Mouse (Mus musculus) lung, embryonic 16.5 days (tissue): Measurements from ENCODE around the gene Kctd6. TPM values are rescaled to one million over a fixed set of nuclear protein-coding genes. Genes with fewer than 3 reads are reported as not detected.

Experiments used
- ATAC-seq: fragments of 200-750 bp; cut with Nextera tagmentation; 2 replicates; pipeline ENCODE4 v1.8.0; 2017; ENCODE audit warnings: low read depth, mild to moderate bottlenecking, moderate library complexity
- H3K27ac ChIP-seq: fragments of 300-500 bp; sonication (generic); 2 replicates; pipeline ENCODE4 v1.5.1; 2014; ENCODE audit warnings: mild to moderate bottlenecking, control low read depth, low read length
- H3K27me3 ChIP-seq: fragments of 300-500 bp; sonication (generic); 2 replicates; pipeline ENCODE4 v1.6.1; 2014; ENCODE audit warnings: low read depth, low read length, mixed read lengths; ENCODE audit not compliant: control insufficient read depth, insufficient read depth
- H3K36me3 ChIP-seq: fragments of 300-500 bp; sonication (generic); 2 replicates; pipeline ENCODE4 v1.6.1; 2014; ENCODE audit warnings: low read length; ENCODE audit not compliant: control insufficient read depth, insufficient read depth
- H3K4me1 ChIP-seq: fragments of 300-500 bp; sonication (generic); replicated peaks from 2 replicates; pipeline ENCODE4 v1.6.1; 2014; ENCODE audit warnings: low read length, mixed read lengths; ENCODE audit not compliant: control insufficient read depth, insufficient read depth
- H3K4me2 ChIP-seq: fragments of 300-500 bp; sonication (generic); 2 replicates; pipeline ENCODE4 v1.6.1; 2014; ENCODE audit warnings: low read depth, low read length, control low read depth
- H3K4me3 ChIP-seq: fragments of 300-500 bp; sonication (generic); 2 replicates; pipeline ENCODE4 v1.5.1; 2014; ENCODE audit warnings: mild to moderate bottlenecking, low read length, control low read depth
- H3K9ac ChIP-seq: fragments of 300-500 bp; sonication (generic); 2 replicates; pipeline ENCODE4 v1.6.1; 2014; ENCODE audit warnings: low read length, control low read depth
- H3K9me3 ChIP-seq: fragments of 300-500 bp; sonication (generic); 2 replicates; pipeline ENCODE4 v1.6.1; 2016; ENCODE audit warnings: low read length; ENCODE audit not compliant: control insufficient read depth
- WGBS: fragments of 180-500 bp; shearing (Covaris S2); extraction: QIAGEN DNeasy Blood & Tissue Kit; methylation state at CpG from one replicate; pipeline ENCODE4 v1.1.7; 2014; 5-methylcytosine and 5-hydroxymethylcytosine counted together
- polyA plus RNA-seq: library from polyadenylated mRNA; unstranded; fragments of >200 nt; fragmentation: Nextera tagmentation; extraction: Ambion mirVana; gene quantifications from 2 replicates; pipeline ENCODE4 v1.2.1, GENCODE M21; 2015

Gene Kctd6
- polyA plus RNA-seq, 1 experiment from 2014 or later: 3.2 TPM

DNA sequence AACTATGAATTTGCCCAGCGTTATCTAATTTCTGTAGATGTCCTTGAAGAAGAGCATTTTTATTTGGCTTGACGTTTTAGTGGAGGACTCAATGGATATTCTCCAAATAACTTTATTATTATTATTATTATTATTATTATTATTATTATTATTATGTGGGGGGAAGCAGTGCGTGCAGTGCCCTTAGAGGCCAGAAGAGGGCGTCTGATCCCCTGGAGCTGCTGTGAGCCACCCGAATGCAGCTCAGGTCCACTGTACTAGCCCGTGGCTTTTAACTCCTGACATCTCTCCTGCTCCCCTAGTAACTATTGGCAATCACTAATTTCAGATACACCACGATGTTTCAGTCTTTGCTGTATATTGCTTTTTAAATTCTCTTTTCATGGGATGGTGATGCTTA, 6.4 kb downstream of the Kctd6 start:
- no peak overlapping the region for H3K27ac ChIP-seq
- no peak for ATAC-seq
- no peaks in the 10 kb centered on the region for H3K9me3 ChIP-seq

DNA sequence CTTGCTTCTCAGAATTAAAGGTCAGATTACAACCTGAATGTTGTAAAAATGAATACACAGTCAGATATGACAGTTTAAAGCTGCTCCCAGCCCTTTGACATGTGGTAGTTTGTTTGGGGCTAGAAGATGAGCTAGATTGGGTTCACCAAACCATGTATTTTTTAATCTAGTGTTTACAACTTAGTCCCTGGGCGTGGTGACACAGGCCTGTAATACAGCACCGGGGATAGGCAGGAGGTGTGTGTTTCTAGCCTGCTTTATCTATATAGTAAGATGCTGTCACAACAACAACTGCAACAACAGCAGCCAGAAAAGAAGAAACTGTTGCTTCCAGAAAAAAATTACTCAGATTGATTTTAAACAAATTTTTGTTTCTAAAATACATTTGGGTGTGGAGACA, 7.0 kb downstream of the Kctd6 start:
- Histone ChIP-seq H3K4me2 (no peak overlapping the region), H3K36me3 (peaks cover 11% of the 10 kb centered on the region), H3K4me3 (no peak overlapping the region), H3K27ac (no peak overlapping the region), H3K4me1 (peaks cover 5% of the 10 kb centered on the region), H3K9ac (no peak overlapping the region), H3K9me3 (no peaks in the 10 kb centered on the region), H3K27me3 (no peaks in the 10 kb centered on the region)
- WGBS: 81% methylated on average over 2 of the region's 2 CpGs
- ATAC-seq: no peak

More for the DNA sequence above, 6.4 kb downstream of the Kctd6 start:
- 70% methylated on average over 7 of the region's 7 CpGs for WGBS
- Histone ChIP-seq H3K9ac (no peak overlapping the region), H3K4me3 (no peak overlapping the region), H3K4me1 (peaks cover 10% of the 10 kb centered on the region), H3K4me2 (no peak overlapping the region), H3K27me3 (no peaks in the 10 kb centered on the region), H3K36me3 (peaks cover 11% of the 10 kb centered on the region)

- peaks cover 11% of the 10 kb centered on the region for H3K36me3 ChIP-seq
- H3K9ac ChIP-seq: no peak overlapping the region
- H3K9me3 ChIP-seq: no peaks in the 10 kb centered on the region
- no peak for ATAC-seq
- H3K4me2 ChIP-seq: no peak overlapping the region
- 90% methylated on average over 16 of the region's 16 CpGs for WGBS
- no peak overlapping the region for H3K4me3 ChIP-seq
- H3K27me3 ChIP-seq: no peaks in the 10 kb centered on the region
- H3K4me1 ChIP-seq: no peaks in the 10 kb centered on the region
- no peak overlapping the region for H3K27ac ChIP-seq
Measured at GRCm38 (mm10) chr14:8222561-8222960, 8.6 kb downstream of the Kctd6 start.

DNA sequence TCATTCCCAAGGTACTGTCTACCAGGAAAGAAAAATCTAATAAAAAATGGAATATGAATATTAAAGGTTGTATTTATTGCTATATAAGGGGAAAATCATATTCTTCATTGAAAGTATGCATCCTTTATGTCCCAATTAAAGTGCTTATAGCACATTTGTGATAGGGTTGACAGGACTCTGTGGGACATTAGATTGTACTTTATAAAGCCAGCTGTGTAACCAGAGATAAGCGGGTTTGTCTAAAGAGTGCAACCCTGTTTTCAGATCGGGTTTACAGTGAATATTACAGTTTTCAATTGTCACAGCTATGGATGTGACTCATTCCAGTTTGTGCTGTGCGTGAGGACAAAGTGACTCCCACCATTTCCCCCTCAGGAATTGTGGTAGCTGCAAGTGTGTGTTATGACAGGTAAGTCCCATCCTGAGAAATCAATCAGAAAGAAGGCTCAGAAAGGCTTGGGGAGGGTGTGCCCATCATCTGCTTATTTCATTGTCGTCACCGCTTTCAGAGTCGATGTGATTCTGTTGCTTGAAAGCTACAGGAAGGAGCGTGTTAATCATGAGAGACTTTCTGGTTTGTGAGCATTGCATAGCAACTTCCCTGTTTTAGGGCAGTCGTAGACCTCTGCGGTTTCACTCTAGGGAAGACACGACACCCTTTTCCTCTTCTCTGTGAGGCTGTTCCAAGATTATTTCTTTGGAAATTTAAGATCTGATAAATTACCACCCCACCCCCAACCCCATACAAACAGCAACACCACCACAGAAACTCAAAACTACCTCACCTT, 9.8 kb downstream of the Kctd6 start:
- no peak for ATAC-seq

GRCm38 (mm10) chr14:8224805-8225204, 10.9 kb downstream of the Kctd6 start:
- Histone ChIP-seq H3K4me2 (no peak overlapping the region), H3K4me3 (no peak overlapping the region), H3K4me1 (no peaks in the 10 kb centered on the region), H3K9ac (no peak overlapping the region), H3K36me3 (peaks cover 11% of the 10 kb centered on the region), H3K9me3 (no peaks in the 10 kb centered on the region), H3K27ac (no peak overlapping the region), H3K27me3 (no peaks in the 10 kb centered on the region)
- ATAC-seq: no peak
- 61% methylated on average over 2 of the region's 2 CpGs for WGBS

More for the DNA sequence above, 9.8 kb downstream of the Kctd6 start:
- no peak overlapping the region for H3K27ac ChIP-seq
- no peaks in the 10 kb centered on the region for H3K9me3 ChIP-seq
- WGBS: 83% methylated on average over 10 of the region's 10 CpGs
- no peak overlapping the region for H3K4me2 ChIP-seq
- peaks cover 11% of the 10 kb centered on the region for H3K36me3 ChIP-seq
- H3K4me1 ChIP-seq: no peaks in the 10 kb centered on the region
- H3K9ac ChIP-seq: no peak overlapping the region
- H3K4me3 ChIP-seq: no peak overlapping the region
- H3K27me3 ChIP-seq: no peaks in the 10 kb centered on the region

DNA sequence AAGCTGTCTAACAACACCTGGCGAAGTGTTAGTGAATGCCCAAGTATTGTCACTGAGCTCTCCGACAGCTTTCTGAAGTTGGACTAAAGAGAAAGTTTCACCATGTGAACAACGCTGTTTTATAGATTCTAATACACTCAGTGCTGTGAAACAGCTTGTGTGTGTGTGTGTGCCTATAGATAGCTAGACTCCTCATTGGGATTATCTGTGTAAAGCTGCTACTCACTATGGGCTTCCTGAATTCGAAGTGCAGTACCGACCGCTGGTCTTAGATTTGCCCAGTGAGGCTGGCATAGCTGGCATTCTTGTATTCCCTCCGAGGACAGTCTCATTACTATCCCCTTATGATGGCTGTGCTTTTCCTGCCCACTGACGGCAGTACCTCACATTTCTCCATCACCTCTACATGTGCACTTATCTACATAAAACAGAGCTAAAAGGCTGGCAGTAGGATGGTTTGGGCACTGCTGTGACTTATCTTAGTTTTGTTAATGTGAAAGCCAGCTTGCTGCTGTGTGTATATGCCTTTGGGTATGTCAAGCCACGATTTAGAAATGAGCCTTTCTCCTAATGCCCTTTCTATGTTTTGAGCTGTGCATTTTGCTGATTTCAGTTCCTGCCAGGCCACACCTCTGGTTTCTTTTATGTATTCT, 15.6 kb downstream of the Kctd6 start:
- H3K27ac ChIP-seq: no peak overlapping the region
- no peaks in the 10 kb centered on the region for H3K27me3 ChIP-seq
- no peaks in the 10 kb centered on the region for H3K4me1 ChIP-seq
- WGBS: 66% methylated on average over 9 of the region's 9 CpGs
- no peak overlapping the region for H3K4me2 ChIP-seq
- no peaks in the 10 kb centered on the region for H3K36me3 ChIP-seq
- no peaks in the 10 kb centered on the region for H3K9me3 ChIP-seq
- H3K4me3 ChIP-seq: no peak overlapping the region
- H3K9ac ChIP-seq: no peak overlapping the region
- ATAC-seq: no peak

- H3K4me3 ChIP-seq: no peak overlapping the region
- H3K4me1 ChIP-seq: no peaks in the 10 kb centered on the region
- H3K36me3 ChIP-seq: no peaks in the 10 kb centered on the region
- no peaks in the 10 kb centered on the region for H3K9me3 ChIP-seq
- H3K27me3 ChIP-seq: no peaks in the 10 kb centered on the region
- H3K4me2 ChIP-seq: no peak overlapping the region
- H3K27ac ChIP-seq: no peak overlapping the region
- H3K9ac ChIP-seq: no peak overlapping the region
- no peak for ATAC-seq
- WGBS: 81% methylated on average over 6 of the region's 6 CpGs
Measured at GRCm38 (mm10) chr14:8232155-8232910, 18.4 kb downstream of the Kctd6 start.

GRCm38 (mm10) chr14:8233252-8233651, 19.3 kb downstream of the Kctd6 start:
- H3K9me3 ChIP-seq: no peaks in the 10 kb centered on the region
- no peaks in the 10 kb centered on the region for H3K4me1 ChIP-seq
- no peak overlapping the region for H3K4me2 ChIP-seq
- no peaks in the 10 kb centered on the region for H3K27me3 ChIP-seq
- ATAC-seq: no peak
- no peak overlapping the region for H3K9ac ChIP-seq
- no peaks in the 10 kb centered on the region for H3K36me3 ChIP-seq
- 19% methylated on average over 1 of the region's 1 CpGs for WGBS
- H3K4me3 ChIP-seq: no peak overlapping the region
- H3K27ac ChIP-seq: no peak overlapping the region

GRCm38 (mm10) chr14:8241816-8242215, 27.9 kb downstream of the Kctd6 start:
- no peak overlapping the region for H3K9ac ChIP-seq

More at GRCm38 (mm10) chr14:8241816-8242215, 27.9 kb downstream of the Kctd6 start:
- Histone ChIP-seq H3K27me3 (no peaks in the 10 kb centered on the region), H3K36me3 (no peaks in the 10 kb centered on the region), H3K27ac (no peak overlapping the region), H3K4me1 (no peaks in the 10 kb centered on the region), H3K9me3 (no peaks in the 10 kb centered on the region), H3K4me2 (no peak overlapping the region), H3K4me3 (no peak overlapping the region)
- no peak for ATAC-seq
